Mouse (Mus musculus) intestine, embryonic 16.5 days (tissue): ENCODE measurements around the gene Pccb. TPM values are rescaled to one million over a fixed set of nuclear protein-coding genes. Genes with fewer than 3 reads are reported as not detected.

ENCODE experiments used
- ATAC-seq: fragments of 200-750 bp; cut with Nextera tagmentation; 2 replicates; pipeline ENCODE4 v1.8.0; 2017; ENCODE audit warnings: moderate TSS enrichment, moderate library complexity
- H3K27ac ChIP-seq: fragments of 300-500 bp; sonication (generic); 2 replicates; pipeline ENCODE4 v1.5.1; 2014; ENCODE audit warnings: mild to moderate bottlenecking, low read length
- H3K27me3 ChIP-seq: fragments of 300-500 bp; sonication (generic); replicated peaks from 2 replicates; pipeline ENCODE4 v1.6.1; 2014; ENCODE audit warnings: low read length, control low read depth, mixed read lengths; ENCODE audit not compliant: control insufficient read depth, insufficient read depth
- H3K36me3 ChIP-seq: fragments of 300-500 bp; sonication (generic); 2 replicates; pipeline ENCODE4 v1.6.1; 2014; ENCODE audit warnings: low read length, control low read depth; ENCODE audit not compliant: control insufficient read depth, insufficient read depth
- H3K4me1 ChIP-seq: fragments of 300-500 bp; sonication (generic); 2 replicates; pipeline ENCODE4 v1.6.1; 2014; ENCODE audit warnings: low read length, control low read depth, mixed read lengths; ENCODE audit not compliant: control insufficient read depth, insufficient read depth
- H3K4me2 ChIP-seq: fragments of 300-500 bp; sonication (generic); 2 replicates; pipeline ENCODE4 v1.6.1; 2014; ENCODE audit warnings: low read depth, low read length, control low read depth
- H3K4me3 ChIP-seq: fragments of 300-500 bp; sonication (generic); 2 replicates; pipeline ENCODE4 v1.5.1; 2014; ENCODE audit warnings: mild to moderate bottlenecking, low read length
- H3K9ac ChIP-seq: fragments of 300-500 bp; sonication (generic); 2 replicates; pipeline ENCODE4 v1.6.1; 2014; ENCODE audit warnings: low read depth, low read length
- H3K9me3 ChIP-seq: fragments of 300-500 bp; sonication (generic); 2 replicates; pipeline ENCODE4 v1.6.1; 2016; ENCODE audit warnings: low read length, control low read depth; ENCODE audit not compliant: control insufficient read depth
- WGBS: fragments of 180-500 bp; shearing (Covaris S2); extraction: QIAGEN DNeasy Blood & Tissue Kit; methylation state at CpG from one replicate; pipeline ENCODE4 v1.1.7; 2014; 5-methylcytosine and 5-hydroxymethylcytosine counted together
- polyA plus RNA-seq: library from polyadenylated mRNA; unstranded; fragments of >200 nt; fragmentation: Nextera tagmentation; extraction: Ambion mirVana; gene quantifications from 2 replicates; pipeline ENCODE4 v1.2.1, GENCODE M21; 2015

Gene Pccb
- polyA plus RNA-seq, 1 experiment from 2014 or later = 29.8 TPM

- Histone ChIP-seq H3K4me3 (no peak overlapping the region), H3K4me2 (no peak overlapping the region), H3K9me3 (no peaks in the 10 kb centered on the region), H3K9ac (no peak overlapping the region), H3K4me1 (peaks cover 6% of the 10 kb centered on the region; the same call in 1 of the 2 replicates), H3K36me3 (no peaks in the 10 kb centered on the region), H3K27me3 (no peaks in the 10 kb centered on the region), H3K27ac (no peak overlapping the region)
- 76% methylated on average over 12 of the region's 15 CpGs for WGBS
- no peak for ATAC-seq
Measured at GRCm38 (mm10) chr9:101035836-101036596, 1.3 kb upstream of the Pccb start.

GRCm38 (mm10) chr9:101033761-101034447, 794 bp downstream of the Pccb start:
- Histone ChIP-seq H3K27me3 (no peaks in the 10 kb centered on the region), H3K4me1 (peaks cover 6% of the 10 kb centered on the region; the same call in 1 of the 2 replicates), H3K9me3 (no peaks in the 10 kb centered on the region), H3K4me3 (peak overlapping the region; percentile 61), H3K9ac (peak overlapping the region; percentile 78), H3K4me2 (peak overlapping the region; percentile 63), H3K27ac (peak overlapping the region; percentile 95), H3K36me3 (no peaks in the 10 kb centered on the region)
- ATAC-seq = peak; percentile 31
- WGBS = 1% methylated on average over 14 of the region's 14 CpGs

GRCm38 (mm10) chr9:101018768-101019167, 15.9 kb downstream of the Pccb start:
- no peak overlapping the region for H3K9ac ChIP-seq
- no peaks in the 10 kb centered on the region for H3K36me3 ChIP-seq
- H3K27ac ChIP-seq = no peak overlapping the region
- peaks cover 6% of the 10 kb centered on the region; the same call in 1 of the 2 replicates for H3K4me1 ChIP-seq
- H3K4me3 ChIP-seq = no peak overlapping the region
- no peaks in the 10 kb centered on the region for H3K9me3 ChIP-seq
- H3K27me3 ChIP-seq = no peaks in the 10 kb centered on the region
- no peak for ATAC-seq
- 91% methylated on average over 10 of the region's 10 CpGs for WGBS
- no peak overlapping the region for H3K4me2 ChIP-seq

- Histone ChIP-seq H3K9me3 (no peaks in the 10 kb centered on the region), H3K4me3 (no peak overlapping the region), H3K27me3 (no peaks in the 10 kb centered on the region), H3K9ac (no peak overlapping the region), H3K4me1 (peaks cover 6% of the 10 kb centered on the region; the same call in 1 of the 2 replicates), H3K36me3 (peaks cover 1% of the 10 kb centered on the region; the same call in 1 of the 2 replicates), H3K4me2 (peak overlapping the region; percentile 19; the same call in 1 of the 2 replicates), H3K27ac (no peak overlapping the region)
- ATAC-seq = no peak
- WGBS = 42% methylated on average over 15 of the region's 15 CpGs
Measured at GRCm38 (mm10) chr9:101017734-101018516, 16.8 kb downstream of the Pccb start.

GRCm38 (mm10) chr9:101015324-101015723, 19.4 kb downstream of the Pccb start:
- 92% methylated on average over 9 of the region's 9 CpGs for WGBS
- H3K9ac ChIP-seq = no peak overlapping the region
- no peaks in the 10 kb centered on the region for H3K27me3 ChIP-seq
- peaks cover 5% of the 10 kb centered on the region; the same call in 1 of the 2 replicates for H3K36me3 ChIP-seq
- no peak overlapping the region for H3K4me2 ChIP-seq
- H3K27ac ChIP-seq = no peak overlapping the region
- no peaks in the 10 kb centered on the region for H3K9me3 ChIP-seq
- peaks cover 6% of the 10 kb centered on the region; the same call in 1 of the 2 replicates for H3K4me1 ChIP-seq
- no peak for ATAC-seq
- no peak overlapping the region for H3K4me3 ChIP-seq

- no peak overlapping the region for H3K9ac ChIP-seq
- H3K4me1 ChIP-seq = 0 out of 2 replicates have a peak, but pooled peaks cover 2% of the 10 kb centered on the region
- H3K4me2 ChIP-seq = no peak overlapping the region
- 67% methylated on average over 10 of the region's 10 CpGs for WGBS
- no peak overlapping the region for H3K4me3 ChIP-seq
- H3K9me3 ChIP-seq = no peaks in the 10 kb centered on the region
- peaks cover 5% of the 10 kb centered on the region; the same call in 1 of the 2 replicates for H3K36me3 ChIP-seq
- no peaks in the 10 kb centered on the region for H3K27me3 ChIP-seq
- H3K27ac ChIP-seq = no peak overlapping the region
- ATAC-seq = no peak
Measured at GRCm38 (mm10) chr9:101012433-101012832, 22.3 kb downstream of the Pccb start.

- no peak overlapping the region for H3K27ac ChIP-seq
- peaks cover 5% of the 10 kb centered on the region; the same call in 1 of the 2 replicates for H3K4me1 ChIP-seq
- 32% methylated on average over 4 of the region's 4 CpGs for WGBS
- H3K9me3 ChIP-seq = no peaks in the 10 kb centered on the region
- H3K36me3 ChIP-seq = no peaks in the 10 kb centered on the region
- H3K4me2 ChIP-seq = no peak overlapping the region
- ATAC-seq = peak; percentile 58; the same call in 1 of the 2 replicates
- H3K4me3 ChIP-seq = no peak overlapping the region
- H3K9ac ChIP-seq = no peak overlapping the region
- no peaks in the 10 kb centered on the region for H3K27me3 ChIP-seq
Measured at GRCm38 (mm10) chr9:101005866-101006265, 28.8 kb downstream of the Pccb start.

GRCm38 (mm10) chr9:101003302-101003701, 31.4 kb downstream of the Pccb start:
- Histone ChIP-seq H3K9ac (no peak overlapping the region), H3K36me3 (peaks cover 3% of the 10 kb centered on the region; the same call in 1 of the 2 replicates), H3K4me2 (no peak overlapping the region), H3K27me3 (no peaks in the 10 kb centered on the region), H3K4me3 (no peak overlapping the region), H3K4me1 (peaks cover 5% of the 10 kb centered on the region; the same call in 1 of the 2 replicates), H3K9me3 (no peaks in the 10 kb centered on the region), H3K27ac (no peak overlapping the region)
- 95% methylated on average over 5 of the region's 5 CpGs for WGBS
- ATAC-seq = no peak

GRCm38 (mm10) chr9:101002841-101003240, 31.9 kb downstream of the Pccb start:
- H3K4me2 ChIP-seq = no peak overlapping the region
- H3K4me1 ChIP-seq = peaks cover 5% of the 10 kb centered on the region; the same call in 1 of the 2 replicates
- H3K4me3 ChIP-seq = no peak overlapping the region
- no peak overlapping the region for H3K27ac ChIP-seq
- no peak for ATAC-seq
- H3K9me3 ChIP-seq = no peaks in the 10 kb centered on the region
- 94% methylated on average over 8 of the region's 8 CpGs for WGBS
- H3K27me3 ChIP-seq = no peaks in the 10 kb centered on the region
- H3K9ac ChIP-seq = no peak overlapping the region
- H3K36me3 ChIP-seq = peaks cover 3% of the 10 kb centered on the region; the same call in 1 of the 2 replicates
